Mouse (Mus musculus): ENCODE results near the gene Pbdc1.
"Not testable (repeated sequence)": the region's sequence is repeated elsewhere in the genome, so short reads cannot be mapped to it uniquely, and the experiment has no call there.

Pbdc1 gene

DNA sequence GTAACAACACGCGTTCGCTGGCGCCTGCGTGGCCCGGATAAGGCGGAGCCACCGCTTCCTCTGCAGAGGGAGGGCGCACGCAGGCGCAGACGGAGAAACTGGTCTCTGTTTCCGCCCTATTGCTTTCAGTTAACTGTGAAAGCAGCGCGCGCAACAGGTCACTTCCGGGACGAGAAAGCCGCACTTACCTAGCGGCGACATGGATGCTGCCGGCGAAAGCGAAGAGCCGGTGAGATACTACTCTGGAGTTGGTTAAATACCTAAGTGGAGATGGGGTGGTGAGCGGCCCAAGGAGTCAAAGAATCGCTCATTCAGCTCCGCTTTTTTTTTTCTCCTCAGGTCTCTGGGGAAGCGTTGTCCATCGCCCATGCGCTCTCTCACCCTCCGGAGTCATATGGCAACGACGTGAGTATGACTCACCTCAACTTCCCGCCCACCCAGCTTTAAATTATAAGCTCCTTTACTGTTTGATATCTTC, at the start of gene Pbdc1:
Gene Pbdc1 (plus strand): TSS at position 142 of the 478 bp plus-strand sequence.
- peak; percentile 91 for DNase-seq

DNA sequence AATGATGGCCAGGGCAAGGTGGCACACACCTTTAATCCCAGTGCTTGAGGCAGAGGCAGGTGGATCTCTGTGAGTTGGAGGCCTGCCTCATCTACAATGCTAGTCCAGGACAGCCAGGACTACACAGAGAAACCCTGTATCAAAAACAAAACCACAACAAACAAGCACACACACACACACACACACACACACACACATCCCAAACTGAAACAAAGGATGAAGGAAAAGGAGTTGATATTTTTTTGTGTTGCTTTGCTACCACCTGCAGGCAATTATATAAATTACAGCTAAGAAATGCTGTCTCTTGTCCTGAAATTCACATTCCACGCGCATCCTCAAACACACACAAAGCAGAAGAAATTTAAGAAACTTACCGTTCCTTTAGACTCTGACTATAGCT, 41.9 kb upstream of the Pbdc1 start:
- peak; percentile 3 for DNase-seq

- DNase-seq, result no peak
These were observed 15.3 kb upstream of the Pbdc1 start for GRCm38 (mm10) chrX:105064294-105064693.

GRCm38 (mm10) chrX:105064801-105065200, 14.8 kb upstream of the Pbdc1 start:
- DNase-seq, result no peak

- DNase-seq, result peak; percentile 89
These were observed 9.7 kb upstream of the Pbdc1 start for GRCm38 (mm10) chrX:105069671-105070503.

GRCm38 (mm10) chrX:105079151-105079550, 405 bp upstream of the Pbdc1 start:
- no peak for DNase-seq

- no peak for DNase-seq
These were observed 540 bp downstream of the Pbdc1 start for GRCm38 (mm10) chrX:105080096-105080495.

DNA sequence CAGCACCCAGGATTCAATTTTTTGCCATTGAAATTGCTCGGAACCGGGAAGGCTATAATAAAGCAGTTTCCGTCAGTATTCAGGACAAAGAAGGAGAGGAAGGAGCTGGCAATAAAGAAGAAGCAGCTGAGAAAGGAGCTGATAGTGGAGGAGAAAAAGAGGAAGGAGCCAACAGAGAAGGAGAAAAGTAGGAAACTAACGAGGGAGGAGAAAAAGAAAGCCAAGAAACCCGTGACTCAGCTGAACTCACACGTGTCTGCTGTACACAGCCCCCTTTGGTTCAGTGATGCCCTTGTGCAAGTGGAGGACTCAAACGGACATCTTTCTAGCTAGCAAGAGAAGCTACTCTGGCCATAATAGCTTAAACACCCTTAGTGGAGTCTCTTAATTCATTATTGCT, 3.5 kb downstream of the Pbdc1 start:
- DNase-seq, result not testable (repeated sequence)

GRCm38 (mm10) chrX:105104175-105104574, 24.6 kb downstream of the Pbdc1 start:
- peak; percentile 48 for DNase-seq

GRCm38 (mm10) chrX:105114994-105115393, 35.4 kb downstream of the Pbdc1 start:
- peak; percentile 7 for DNase-seq

DNA sequence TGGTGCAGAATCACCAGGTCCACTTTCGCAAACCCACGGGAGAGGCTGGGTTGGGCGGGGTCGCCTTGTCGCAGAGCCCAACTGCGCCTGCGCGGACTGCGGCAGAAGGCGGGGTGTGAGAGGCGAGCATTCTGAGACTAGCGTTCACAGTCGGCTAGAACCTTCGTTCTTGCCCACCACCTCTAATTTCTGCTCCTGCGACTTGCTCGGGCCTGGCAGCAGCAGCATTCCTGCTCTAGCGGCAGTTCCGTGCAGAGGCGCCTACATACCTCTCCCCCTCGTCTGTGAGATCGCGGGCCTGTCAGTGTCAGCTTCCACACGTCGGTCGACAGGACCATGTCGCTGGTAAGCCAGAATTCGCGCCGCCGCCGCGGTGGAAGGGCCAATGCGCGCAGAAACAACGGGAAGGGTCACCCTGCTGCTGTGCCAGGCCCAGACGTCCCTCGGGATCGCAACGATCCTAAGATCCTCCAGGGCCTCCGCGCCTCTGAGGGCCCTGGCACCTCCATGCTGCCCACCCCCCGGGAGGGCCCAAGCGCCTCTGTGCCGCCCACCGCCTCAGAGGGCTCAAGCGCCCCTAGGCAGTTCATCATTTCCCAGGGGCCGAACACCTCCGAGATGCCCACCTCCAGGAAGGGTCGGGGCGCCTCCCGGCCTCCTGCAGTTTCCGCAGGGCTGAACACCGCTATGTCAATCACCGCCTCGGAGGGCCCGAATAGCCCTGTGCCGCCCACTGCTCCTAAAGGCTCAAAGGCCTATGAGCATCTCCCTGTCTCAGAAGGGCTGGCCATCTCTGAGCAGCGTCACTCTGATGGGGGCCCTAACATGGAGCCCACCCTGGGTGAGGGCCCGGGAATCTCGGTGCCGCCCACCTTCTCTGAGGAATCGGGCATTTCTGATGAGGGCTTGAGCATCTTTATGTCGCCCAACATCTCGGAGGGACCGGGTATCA, 41.0 kb downstream of the Pbdc1 start, which contains the start of gene Magee1:
Gene Magee1 (plus strand): TSS at position 104 of the 952 bp plus-strand sequence.
- peak; percentile 63 for DNase-seq

DNA sequence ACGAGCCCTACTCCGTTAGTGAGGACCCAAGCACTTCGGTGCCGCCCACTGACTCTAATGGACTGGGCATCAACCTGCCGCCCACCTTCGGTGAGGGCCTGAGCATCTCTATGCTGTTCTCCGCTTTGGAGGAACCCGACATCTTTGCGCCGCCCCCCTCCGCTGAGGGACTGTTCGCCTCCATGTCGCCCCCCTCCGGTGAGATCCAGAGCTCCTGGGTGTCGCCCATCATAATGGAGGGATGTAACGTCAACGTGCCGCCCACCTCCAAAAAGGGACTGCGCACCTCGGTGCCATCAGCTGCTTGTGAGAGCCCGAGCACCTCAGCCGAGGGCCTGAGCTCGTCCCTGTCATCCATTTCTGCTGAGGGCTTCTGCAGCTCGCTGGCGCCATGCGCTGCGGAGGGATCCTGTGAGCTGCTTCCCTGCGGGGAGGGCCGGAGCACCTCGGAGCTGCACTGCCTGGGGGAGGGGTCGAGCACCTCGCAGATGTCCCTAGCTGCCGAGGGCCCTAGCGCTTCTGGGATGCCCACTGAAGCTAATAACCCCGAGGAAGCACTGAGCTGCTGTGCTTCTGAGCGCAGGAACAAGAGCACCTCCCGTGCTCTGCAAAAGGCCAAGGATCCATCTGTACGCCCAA, 41.8 kb downstream of the Pbdc1 start:
- DNase-seq, result peak; percentile 29

- peak; percentile 2 for DNase-seq
These were observed 45.3 kb downstream of the Pbdc1 start for GRCm38 (mm10) chrX:105124903-105125302.

DNA sequence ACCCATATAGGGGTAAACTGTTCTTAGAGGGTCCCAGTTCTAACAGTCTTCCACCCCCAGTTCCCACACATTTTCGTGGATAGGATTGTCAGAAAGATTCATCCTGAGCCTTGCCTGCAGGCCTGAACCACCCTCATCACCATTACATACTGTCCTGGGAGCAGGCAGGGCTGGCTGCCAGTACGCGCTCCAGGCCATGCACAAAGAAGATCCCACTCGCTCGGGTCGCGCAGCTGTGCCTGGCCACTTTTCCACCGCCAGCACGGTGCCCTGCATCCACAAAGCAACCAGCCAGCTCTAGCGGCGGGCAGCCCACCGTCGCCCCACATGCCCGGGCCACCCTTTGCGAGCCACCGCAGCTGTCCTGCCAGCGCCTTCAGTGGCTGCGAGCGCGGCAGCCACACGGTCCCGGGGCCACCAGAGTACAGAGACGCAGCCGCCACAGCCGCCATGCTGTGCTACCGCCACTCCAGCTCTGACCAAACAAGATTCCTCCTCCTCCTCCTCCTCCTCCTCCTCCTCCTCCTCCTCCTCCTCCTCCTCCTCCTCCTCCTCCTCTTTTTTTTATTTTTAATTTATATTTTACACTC, 72.4 kb downstream of the Pbdc1 start:
- DNase-seq, result no peak

- DNase-seq, result not testable (repeated sequence)
These were observed 85.5 kb downstream of the Pbdc1 start for GRCm38 (mm10) chrX:105165007-105165406.
